Mouse (Mus musculus) neural tube, embryonic 12.5 days (tissue): ENCODE results near the gene Nelfb. TPM values are rescaled to one million over a fixed set of nuclear protein-coding genes. Genes with fewer than 3 reads are reported as not detected.
A peak's percentile ranks its signal among the peaks of the same experiment; 100 is the strongest.

Experiments
- ATAC-seq: fragments of 200-750 bp; cut with Nextera tagmentation; 2 replicates; pipeline ENCODE4 v1.8.0; 2017; ENCODE audit warnings: low read depth, mild to moderate bottlenecking, moderate TSS enrichment, moderate library complexity; ENCODE audit not compliant: low FRiP score
- H3K27ac ChIP-seq: fragments of 300-500 bp; sonication (generic); 2 replicates; pipeline ENCODE4 v1.5.1; 2016
- H3K27me3 ChIP-seq: fragments of 300-500 bp; sonication (generic); replicated peaks from 2 replicates; pipeline ENCODE4 v1.6.1; 2016; ENCODE audit warnings: mild to moderate bottlenecking
- H3K36me3 ChIP-seq: fragments of 300-500 bp; sonication (generic); 2 replicates; pipeline ENCODE4 v1.6.1; 2016; ENCODE audit warnings: mild to moderate bottlenecking
- H3K4me1 ChIP-seq: fragments of 300-500 bp; sonication (generic); 2 replicates; pipeline ENCODE4 v1.6.1; 2016
- H3K4me2 ChIP-seq: fragments of 300-500 bp; sonication (generic); replicated peaks from 2 replicates; pipeline ENCODE4 v1.6.1; 2016; ENCODE audit warnings: mild to moderate bottlenecking
- H3K4me3 ChIP-seq: fragments of 300-500 bp; sonication (generic); 2 replicates; pipeline ENCODE4 v1.5.1; 2016
- H3K9ac ChIP-seq: fragments of 300-500 bp; sonication (generic); 2 replicates; pipeline ENCODE4 v1.6.1; 2016; ENCODE audit warnings: mild to moderate bottlenecking
- H3K9me3 ChIP-seq: fragments of 300-500 bp; sonication (generic); 2 replicates; pipeline ENCODE4 v1.6.1; 2016; ENCODE audit warnings: mild to moderate bottlenecking
- WGBS: fragments of 180-500 bp; shearing (Covaris S2); methylation state at CpG from one replicate; pipeline ENCODE4 v1.1.7; 2016; 5-methylcytosine and 5-hydroxymethylcytosine counted together
- polyA plus RNA-seq: library from polyadenylated mRNA; unstranded; fragments of >200 nt; fragmentation: Nextera tagmentation; extraction: Ambion mirVana; gene quantifications from 2 replicates; pipeline ENCODE4 v1.2.1, GENCODE M21; 2016

The Nelfb gene
- polyA plus RNA-seq, 1 experiment from 2014 or later: 106 TPM

- no peak overlapping the region for H3K4me2 ChIP-seq
- H3K36me3 ChIP-seq: no peaks in the 10 kb centered on the region
- H3K9ac ChIP-seq: no peak overlapping the region
- ATAC-seq: no peak
- no peaks in the 10 kb centered on the region for H3K9me3 ChIP-seq
- H3K4me1 ChIP-seq: peaks cover 52% of the 10 kb centered on the region
- H3K4me3 ChIP-seq: no peak overlapping the region
- H3K27me3 ChIP-seq: no peaks in the 10 kb centered on the region
- 62% methylated on average over 10 of the region's 10 CpGs for WGBS
- no peak overlapping the region for H3K27ac ChIP-seq
Observed at GRCm38 (mm10) chr2:25170326-25171100, 40.8 kb downstream of the Nelfb start.

DNA sequence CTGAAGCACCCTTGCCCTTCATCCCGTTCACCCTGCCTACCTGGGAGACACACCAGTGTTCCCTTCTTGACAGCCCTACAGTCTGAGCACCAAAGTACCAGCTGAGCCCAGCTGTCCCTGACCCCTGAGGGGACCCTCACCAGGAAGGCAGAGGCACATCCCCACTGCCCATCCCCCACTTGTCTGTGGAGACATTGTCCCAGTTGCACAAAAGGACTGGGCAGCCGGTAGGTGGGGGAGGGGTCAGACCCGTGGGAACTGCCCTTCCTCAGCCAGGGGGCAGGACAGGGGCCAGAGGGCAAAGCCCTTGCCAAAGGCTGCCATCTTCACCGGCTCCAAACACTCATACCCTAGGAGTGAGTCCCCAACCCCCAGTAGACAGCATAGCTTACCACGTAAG, 41.5 kb downstream of the Nelfb start:
- no peaks in the 10 kb centered on the region for H3K9me3 ChIP-seq
- no peak overlapping the region; the same call in 1 of the 2 replicates for H3K4me2 ChIP-seq
- H3K36me3 ChIP-seq: no peaks in the 10 kb centered on the region
- H3K4me3 ChIP-seq: no peak overlapping the region
- ATAC-seq: no peak
- H3K9ac ChIP-seq: no peak overlapping the region
- no peaks in the 10 kb centered on the region for H3K27me3 ChIP-seq
- H3K27ac ChIP-seq: no peak overlapping the region
- H3K4me1 ChIP-seq: peaks cover 44% of the 10 kb centered on the region
- WGBS: 8% methylated on average over 5 of the region's 5 CpGs

- WGBS: 8% methylated on average over 2 of the region's 2 CpGs
- Histone ChIP-seq H3K9ac (0 out of 2 replicates have a peak overlapping the region, but pooled peaks have one; percentile 57), H3K4me2 (peak overlapping the region; percentile 88), H3K27me3 (no peaks in the 10 kb centered on the region), H3K4me3 (peak overlapping the region; percentile 43), H3K4me1 (peaks cover 53% of the 10 kb centered on the region), H3K36me3 (no peaks in the 10 kb centered on the region), H3K27ac (peak overlapping the region; percentile 42; the same call in 1 of the 2 replicates), H3K9me3 (no peaks in the 10 kb centered on the region)
- ATAC-seq: peak; percentile 52
Observed at GRCm38 (mm10) chr2:25168665-25168978, 42.7 kb downstream of the Nelfb start.

DNA sequence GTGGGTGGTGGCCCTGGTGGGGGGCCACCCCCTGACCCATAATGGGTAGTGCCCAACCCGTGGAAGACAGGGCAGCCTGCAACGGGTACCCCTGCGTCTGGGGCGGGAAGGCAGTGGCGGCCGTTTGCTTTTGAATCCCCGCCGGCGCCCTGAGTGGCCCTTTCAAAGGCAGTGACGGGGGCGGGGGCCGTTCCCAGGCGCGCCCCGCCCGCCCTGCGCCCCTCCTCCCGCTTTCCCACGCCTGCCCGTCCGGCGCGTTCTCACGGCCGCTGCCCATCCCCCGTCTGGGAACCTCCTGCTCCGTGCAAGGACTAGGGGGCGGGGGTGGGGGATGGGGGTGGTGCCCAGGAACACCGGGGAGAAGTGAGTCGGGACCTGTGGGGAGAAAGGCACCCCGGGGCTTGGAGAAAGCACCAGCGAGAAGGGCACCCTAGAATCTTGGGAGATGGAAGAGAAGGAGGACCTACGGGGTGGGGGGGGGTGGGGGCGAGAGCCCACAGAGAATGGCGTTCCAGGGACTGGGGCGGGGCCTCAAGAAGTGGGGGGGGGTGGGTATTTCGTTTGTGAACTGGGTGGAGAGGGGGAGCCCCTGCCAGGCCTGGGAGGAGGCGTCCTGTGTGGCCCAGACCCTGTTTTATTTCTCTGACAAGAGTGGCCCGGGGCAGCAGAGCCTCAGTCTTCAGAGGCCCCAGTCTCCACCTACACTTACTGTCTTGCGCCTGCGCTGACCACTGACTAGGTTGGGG, 43.2 kb downstream of the Nelfb start:
- peaks cover 58% of the 10 kb centered on the region for H3K4me1 ChIP-seq

GRCm38 (mm10) chr2:25167481-25167880, 43.8 kb downstream of the Nelfb start:
- peaks cover 62% of the 10 kb centered on the region for H3K4me1 ChIP-seq
- peak overlapping the region; percentile 57 for H3K9ac ChIP-seq
- ATAC-seq: peak; percentile 27
- peak overlapping the region; percentile 88 for H3K4me2 ChIP-seq
- WGBS: 21% methylated on average over 4 of the region's 4 CpGs
- H3K27me3 ChIP-seq: no peaks in the 10 kb centered on the region
- no peaks in the 10 kb centered on the region for H3K9me3 ChIP-seq
- H3K4me3 ChIP-seq: peak overlapping the region; percentile 43
- H3K36me3 ChIP-seq: no peaks in the 10 kb centered on the region
- peak overlapping the region; percentile 43 for H3K27ac ChIP-seq

More for the DNA sequence above, 43.2 kb downstream of the Nelfb start:
- Histone ChIP-seq H3K9me3 (no peaks in the 10 kb centered on the region), H3K4me2 (peak overlapping the region; percentile 88), H3K4me3 (peak overlapping the region; percentile 43), H3K27me3 (no peaks in the 10 kb centered on the region), H3K36me3 (no peaks in the 10 kb centered on the region), H3K9ac (peak overlapping the region; percentile 57), H3K27ac (peak overlapping the region; percentile 43)
- ATAC-seq: peak; percentile 84
- WGBS: under 1% methylated on average over 36 of the region's 41 CpGs

DNA sequence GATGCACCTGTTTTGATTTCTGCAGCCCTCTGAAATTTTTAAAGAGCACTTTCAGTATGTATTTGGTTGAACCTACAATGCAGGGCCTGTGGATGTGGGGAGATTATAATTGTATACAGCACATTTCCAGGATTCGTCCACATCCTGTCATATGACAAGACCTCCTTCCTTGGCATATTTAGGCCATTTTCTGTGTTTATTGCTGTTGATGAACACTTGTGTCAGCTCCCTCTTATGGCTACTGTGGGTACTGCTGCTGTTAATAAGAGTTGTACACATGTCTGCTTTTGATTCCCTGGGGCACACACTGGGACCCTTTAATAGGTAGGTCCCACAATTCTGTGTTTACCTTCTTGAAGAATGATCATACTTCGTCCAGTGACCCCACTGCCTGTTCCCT, 53.6 kb downstream of the Nelfb start:
- no peaks in the 10 kb centered on the region for H3K27me3 ChIP-seq
- 54% methylated on average over 2 of the region's 2 CpGs for WGBS
- H3K4me3 ChIP-seq: no peak overlapping the region
- H3K4me1 ChIP-seq: no peaks in the 10 kb centered on the region
- no peaks in the 10 kb centered on the region for H3K9me3 ChIP-seq
- no peak for ATAC-seq
- no peak overlapping the region for H3K4me2 ChIP-seq
- H3K36me3 ChIP-seq: no peaks in the 10 kb centered on the region
- H3K9ac ChIP-seq: no peak overlapping the region
- no peak overlapping the region for H3K27ac ChIP-seq

GRCm38 (mm10) chr2:25156990-25157389, 54.3 kb downstream of the Nelfb start:
- H3K4me3 ChIP-seq: no peak overlapping the region
- H3K27ac ChIP-seq: no peak overlapping the region
- H3K27me3 ChIP-seq: no peaks in the 10 kb centered on the region
- H3K9ac ChIP-seq: no peak overlapping the region
- H3K36me3 ChIP-seq: no peaks in the 10 kb centered on the region
- no peaks in the 10 kb centered on the region for H3K9me3 ChIP-seq
- WGBS: 40% methylated on average over 2 of the region's 2 CpGs
- ATAC-seq: no peak
- H3K4me2 ChIP-seq: no peak overlapping the region
- no peaks in the 10 kb centered on the region for H3K4me1 ChIP-seq

- no peak overlapping the region for H3K4me3 ChIP-seq
- WGBS: 91% methylated on average over 3 of the region's 3 CpGs
- ATAC-seq: no peak
- H3K27me3 ChIP-seq: no peaks in the 10 kb centered on the region
- H3K9me3 ChIP-seq: no peaks in the 10 kb centered on the region
- H3K9ac ChIP-seq: no peak overlapping the region
- H3K4me1 ChIP-seq: no peaks in the 10 kb centered on the region
- H3K27ac ChIP-seq: no peak overlapping the region
- H3K4me2 ChIP-seq: no peak overlapping the region
- no peaks in the 10 kb centered on the region for H3K36me3 ChIP-seq
Observed at GRCm38 (mm10) chr2:25156177-25156576, 55.1 kb downstream of the Nelfb start.

DNA sequence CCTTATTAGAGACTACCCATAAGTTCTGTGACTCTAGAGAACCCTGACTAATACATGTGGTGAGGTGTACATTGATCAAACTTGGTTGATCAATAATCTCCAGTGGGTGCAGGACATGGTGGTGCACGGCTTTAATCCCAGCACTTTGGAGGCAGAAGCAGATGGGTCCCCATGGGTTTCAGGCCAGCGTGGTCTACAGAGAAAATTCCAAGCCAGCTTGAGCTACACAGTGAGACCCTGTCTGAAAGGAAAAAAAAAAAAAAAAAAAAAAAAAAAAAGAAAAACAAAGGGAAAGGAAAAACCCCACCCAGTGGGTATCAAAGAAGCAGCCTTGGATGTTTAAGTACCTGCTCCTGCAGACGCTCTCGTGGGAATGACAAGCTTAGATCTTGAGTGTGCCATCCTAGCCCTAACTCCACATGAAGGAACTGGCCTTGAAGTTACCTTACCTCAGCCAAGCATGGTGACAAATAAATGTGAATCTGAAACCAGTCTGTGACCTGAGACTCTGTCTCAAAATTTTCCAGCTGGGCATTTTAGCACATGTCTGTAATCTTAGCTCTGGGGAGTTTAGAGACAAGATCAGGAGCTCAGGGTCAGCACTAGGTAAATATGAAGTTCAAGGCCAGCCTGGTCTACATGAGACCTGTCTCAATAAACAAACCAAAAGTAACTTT, 59.9 kb downstream of the Nelfb start:
- Histone ChIP-seq H3K36me3 (no peaks in the 10 kb centered on the region), H3K4me1 (no peaks in the 10 kb centered on the region), H3K27me3 (no peaks in the 10 kb centered on the region), H3K9ac (no peak overlapping the region), H3K4me2 (no peak overlapping the region), H3K4me3 (no peak overlapping the region), H3K27ac (no peak overlapping the region), H3K9me3 (no peaks in the 10 kb centered on the region)
- 79% methylated on average over 4 of the region's 4 CpGs for WGBS
- ATAC-seq: no peak

Other genes with a start within 250 kb of the Nelfb start
- 29.6 and 29.8 TPM in 2 replicates for gene Dph7, start 249.1 kb downstream of the Nelfb start, polyA plus RNA-seq
- gene Mrpl41, start 236.4 kb downstream of the Nelfb start, polyA plus RNA-seq: 150 and 168 TPM in 2 replicates
- gene Pnpla7, start 235.5 kb downstream of the Nelfb start, polyA plus RNA-seq: 3.3 and 5.2 TPM in 2 replicates
- 114 and 120 TPM in 2 replicates for gene Nsmf, start 157.1 kb downstream of the Nelfb start, polyA plus RNA-seq
- not detected in 2 replicates for gene Entpd8, start 131.2 kb downstream of the Nelfb start, polyA plus RNA-seq
- not detected in 2 replicates for gene Noxa1, start 116.3 kb downstream of the Nelfb start, polyA plus RNA-seq
- 96.8 and 97.4 TPM in 2 replicates for gene Nrarp, start 30.7 kb downstream of the Nelfb start, polyA plus RNA-seq
- gene Tor4a, start 14.6 kb downstream of the Nelfb start, polyA plus RNA-seq: 1.5 and 1.8 TPM in 2 replicates
- not detected in 2 replicates for gene Stpg3, start 3.1 kb upstream of the Nelfb start, polyA plus RNA-seq
- not detected in 2 replicates for gene Fam166a, start 7.3 kb upstream of the Nelfb start, polyA plus RNA-seq
- 424 and 437 TPM in 2 replicates for gene Tubb4b, start 13.2 kb upstream of the Nelfb start, polyA plus RNA-seq
- gene Slc34a3, start 22.9 kb upstream of the Nelfb start, polyA plus RNA-seq: not detected in 2 replicates
- gene Rnf224, start 25.3 kb upstream of the Nelfb start, polyA plus RNA-seq: not detected in 2 replicates
- 46.1 and 47.5 TPM in 2 replicates for gene Rnf208, start 30.8 kb upstream of the Nelfb start, polyA plus RNA-seq
- gene Cysrt1, start 31.0 kb upstream of the Nelfb start, polyA plus RNA-seq: 0.30 TPM in 1 of 2 replicates, not detected in the other
- gene AL732309.1, start 35.4 kb upstream of the Nelfb start, polyA plus RNA-seq: 5.2 and 6.4 TPM in 2 replicates
- gene Tmem203, start 44.0 kb upstream of the Nelfb start, polyA plus RNA-seq: 20.3 and 22.4 TPM in 2 replicates
- 14.4 and 15.2 TPM in 2 replicates for gene Tprn, start 51.1 kb upstream of the Nelfb start, polyA plus RNA-seq
- 201 and 204 TPM in 2 replicates for gene Ssna1, start 60.9 kb upstream of the Nelfb start, polyA plus RNA-seq
- gene Anapc2, start 61.0 kb upstream of the Nelfb start, polyA plus RNA-seq: 142 and 144 TPM in 2 replicates
- not detected in 2 replicates for gene Tmem210, start 76.7 kb upstream of the Nelfb start, polyA plus RNA-seq
- not detected in 2 replicates for gene Lrrc26, start 78.4 kb upstream of the Nelfb start, polyA plus RNA-seq
- 8.1 and 11.3 TPM in 2 replicates for gene Grin1, start 107.7 kb upstream of the Nelfb start, polyA plus RNA-seq
- gene Man1b1, start 120.8 kb upstream of the Nelfb start, polyA plus RNA-seq: 70.3 and 71.7 TPM in 2 replicates
- 21.2 and 24.5 TPM in 2 replicates for gene Dpp7, start 144.9 kb upstream of the Nelfb start, polyA plus RNA-seq
- gene Uap1l1, start 154.2 kb upstream of the Nelfb start, polyA plus RNA-seq: 5.6 and 7.2 TPM in 2 replicates
- gene Sapcd2, start 160.8 kb upstream of the Nelfb start, polyA plus RNA-seq: 38.1 and 39.5 TPM in 2 replicates
- gene Entpd2, start 184.4 kb upstream of the Nelfb start, polyA plus RNA-seq: 0.75 and 1.5 TPM in 2 replicates
- gene Npdc1, start 187.9 kb upstream of the Nelfb start, polyA plus RNA-seq: 241 and 266 TPM in 2 replicates
- gene Fut7, start 211.8 kb upstream of the Nelfb start, polyA plus RNA-seq: 0.09 and 0.29 TPM in 2 replicates
- 10.0 and 10.2 TPM in 2 replicates for gene Abca2, start 217.2 kb upstream of the Nelfb start, polyA plus RNA-seq
- gene Clic3, start 245.3 kb upstream of the Nelfb start, polyA plus RNA-seq: 1.7 and 2.3 TPM in 2 replicates
- 49.5 and 52.5 TPM in 2 replicates for gene Paxx, start 249.6 kb upstream of the Nelfb start, polyA plus RNA-seq